Mouse (Mus musculus): ENCODE data around the gene BC004004. TPM values are rescaled to one million over a fixed set of nuclear protein-coding genes. Genes with fewer than 3 reads are reported as not detected.
A peak's percentile ranks its signal among the peaks of the same experiment; 100 is the strongest.

Gene BC004004
- polyA plus RNA-seq, 1 experiment from 2014 or later = 65.1 TPM

GRCm38 (mm10) chr17:29318731-29319250 is 50.2 kb downstream of the BC004004 start:
- no peak overlapping the region for H3K4me3 ChIP-seq
- ATAC-seq (ENCODE audit: low FRiP score, low read depth) = no peak
- H3K4me1 ChIP-seq = peaks cover 21% of the 10 kb centered on the region
- H3K27ac ChIP-seq = no peak overlapping the region
- peaks cover 48% of the 10 kb centered on the region for H3K27me3 ChIP-seq
- no peaks in the 10 kb centered on the region for H3K9me3 ChIP-seq
- WGBS = 47% methylated on average over 6 of the region's 6 CpGs
- no peak overlapping the region for H3K4me2 ChIP-seq (replicated peaks)
- no peaks in the 10 kb centered on the region for H3K36me3 ChIP-seq
- H3K9ac ChIP-seq = peak overlapping the region; percentile 26; the same call in 1 of the 2 replicates

- H3K9me3 ChIP-seq = no peaks in the 10 kb centered on the region
- peaks cover 21% of the 10 kb centered on the region for H3K4me1 ChIP-seq
- H3K27me3 ChIP-seq = peaks cover 54% of the 10 kb centered on the region
- no peaks in the 10 kb centered on the region for H3K36me3 ChIP-seq
- no peak overlapping the region for H3K9ac ChIP-seq
- no peak overlapping the region for H3K27ac ChIP-seq
- H3K4me3 ChIP-seq = no peak overlapping the region
- no peak overlapping the region for H3K4me2 ChIP-seq (replicated peaks)
- ATAC-seq (ENCODE audit: low FRiP score, low read depth) = no peak
- WGBS = 86% methylated on average over 7 of the region's 7 CpGs
Measured at GRCm38 (mm10) chr17:29319476-29319875, 50.9 kb downstream of the BC004004 start.

GRCm38 (mm10) chr17:29319881-29320639 is 51.5 kb downstream of the BC004004 start:
- 60% methylated on average over 8 of the region's 8 CpGs for WGBS
- Histone ChIP-seq H3K4me2 (replicated peaks) (no peak overlapping the region), H3K4me1 (peaks cover 21% of the 10 kb centered on the region), H3K4me3 (no peak overlapping the region), H3K9me3 (no peaks in the 10 kb centered on the region), H3K9ac (no peak overlapping the region), H3K27me3 (peaks cover 54% of the 10 kb centered on the region), H3K36me3 (no peaks in the 10 kb centered on the region), H3K27ac (no peak overlapping the region)
- ATAC-seq (ENCODE audit: low FRiP score, low read depth) = no peak

GRCm38 (mm10) chr17:29321765-29322602 is 53.4 kb downstream of the BC004004 start:
- ATAC-seq (ENCODE audit: low FRiP score, low read depth) = no peak
- peaks cover 29% of the 10 kb centered on the region for H3K4me1 ChIP-seq
- peak overlapping the region; percentile 54 for H3K4me2 ChIP-seq (replicated peaks)
- H3K36me3 ChIP-seq = no peaks in the 10 kb centered on the region
- peak overlapping the region; percentile 19; the same call in 1 of the 2 replicates for H3K9ac ChIP-seq
- peaks cover 62% of the 10 kb centered on the region for H3K27me3 ChIP-seq
- no peaks in the 10 kb centered on the region for H3K9me3 ChIP-seq
- 11% methylated on average over 41 of the region's 41 CpGs for WGBS
- peak overlapping the region; percentile 21 for H3K4me3 ChIP-seq
- H3K27ac ChIP-seq = no peak overlapping the region

GRCm38 (mm10) chr17:29322603-29322962 is 54.0 kb downstream of the BC004004 start:
- ATAC-seq (ENCODE audit: low FRiP score, low read depth) = no peak
- 8% methylated on average over 18 of the region's 18 CpGs for WGBS
- peak overlapping the region; percentile 21 for H3K4me3 ChIP-seq
- H3K4me1 ChIP-seq = peaks cover 35% of the 10 kb centered on the region
- no peaks in the 10 kb centered on the region for H3K36me3 ChIP-seq
- H3K9ac ChIP-seq = peak overlapping the region; percentile 19; the same call in 1 of the 2 replicates
- no peaks in the 10 kb centered on the region for H3K9me3 ChIP-seq
- H3K4me2 ChIP-seq (replicated peaks) = peak overlapping the region; percentile 54
- H3K27ac ChIP-seq = no peak overlapping the region
- H3K27me3 ChIP-seq = peaks cover 68% of the 10 kb centered on the region

GRCm38 (mm10) chr17:29323625-29324024 is 55.0 kb downstream of the BC004004 start:
- Histone ChIP-seq H3K9me3 (no peaks in the 10 kb centered on the region), H3K9ac (no peak overlapping the region), H3K4me2 (replicated peaks) (no peak overlapping the region), H3K36me3 (no peaks in the 10 kb centered on the region), H3K4me3 (no peak overlapping the region), H3K27ac (no peak overlapping the region), H3K4me1 (peaks cover 37% of the 10 kb centered on the region), H3K27me3 (peaks cover 76% of the 10 kb centered on the region)
- 87% methylated on average over 3 of the region's 3 CpGs for WGBS
- ATAC-seq (ENCODE audit: low FRiP score, low read depth) = no peak

- no peak overlapping the region for H3K4me3 ChIP-seq
- no peak overlapping the region for H3K27ac ChIP-seq
- WGBS = 60% methylated on average over 13 of the region's 13 CpGs
- no peak for ATAC-seq (ENCODE audit: low FRiP score, low read depth)
- peaks cover 37% of the 10 kb centered on the region for H3K4me1 ChIP-seq
- 0 out of 2 replicates have a peak overlapping the region, but pooled peaks have one; percentile 59 for H3K4me2 ChIP-seq (replicated peaks)
- peak overlapping the region; percentile 53; the same call in 1 of the 2 replicates for H3K9ac ChIP-seq
- H3K27me3 ChIP-seq = peaks cover 56% of the 10 kb centered on the region
- H3K9me3 ChIP-seq = no peaks in the 10 kb centered on the region
- peaks cover 8% of the 10 kb centered on the region for H3K36me3 ChIP-seq
Measured at GRCm38 (mm10) chr17:29325831-29326230, 57.2 kb downstream of the BC004004 start.

- Histone ChIP-seq H3K9me3 (no peaks in the 10 kb centered on the region), H3K36me3 (peaks cover 17% of the 10 kb centered on the region), H3K27me3 (peaks cover 46% of the 10 kb centered on the region), H3K4me2 (replicated peaks) (peak overlapping the region; percentile 59), H3K9ac (peak overlapping the region; percentile 53), H3K4me1 (peaks cover 32% of the 10 kb centered on the region), H3K4me3 (peak overlapping the region; percentile 29), H3K27ac (no peak overlapping the region)
- ATAC-seq (ENCODE audit: low FRiP score, low read depth) = 0 out of 2 replicates have a peak, but pooled peaks have one; percentile 45
- WGBS = 17% methylated on average over 52 of the region's 52 CpGs
Measured at GRCm38 (mm10) chr17:29326531-29327529, 58.2 kb downstream of the BC004004 start.

GRCm38 (mm10) chr17:29327691-29328090 is 59.1 kb downstream of the BC004004 start:
- H3K27me3 ChIP-seq = peaks cover 38% of the 10 kb centered on the region
- no peak for ATAC-seq (ENCODE audit: low FRiP score, low read depth)
- no peak overlapping the region for H3K4me3 ChIP-seq
- H3K9ac ChIP-seq = no peak overlapping the region
- H3K36me3 ChIP-seq = peaks cover 26% of the 10 kb centered on the region
- H3K4me1 ChIP-seq = peaks cover 24% of the 10 kb centered on the region
- H3K4me2 ChIP-seq (replicated peaks) = no peak overlapping the region
- 76% methylated on average over 9 of the region's 9 CpGs for WGBS
- no peaks in the 10 kb centered on the region for H3K9me3 ChIP-seq
- H3K27ac ChIP-seq = no peak overlapping the region

- H3K4me1 ChIP-seq = peaks cover 20% of the 10 kb centered on the region
- no peak for ATAC-seq (ENCODE audit: low FRiP score, low read depth)
- peaks cover 23% of the 10 kb centered on the region for H3K27me3 ChIP-seq
- no peak overlapping the region for H3K4me2 ChIP-seq (replicated peaks)
- WGBS = 86% methylated on average over 3 of the region's 3 CpGs
- H3K9me3 ChIP-seq = no peaks in the 10 kb centered on the region
- peaks cover 48% of the 10 kb centered on the region for H3K36me3 ChIP-seq
- no peak overlapping the region for H3K9ac ChIP-seq
- no peak overlapping the region for H3K27ac ChIP-seq
- H3K4me3 ChIP-seq = no peak overlapping the region
Measured at GRCm38 (mm10) chr17:29330221-29330620, 61.6 kb downstream of the BC004004 start.

- ATAC-seq (ENCODE audit: low FRiP score, low read depth) = no peak
- H3K36me3 ChIP-seq = peaks cover 54% of the 10 kb centered on the region
- H3K4me1 ChIP-seq = peaks cover 20% of the 10 kb centered on the region
- H3K4me2 ChIP-seq (replicated peaks) = no peak overlapping the region
- H3K27me3 ChIP-seq = peaks cover 22% of the 10 kb centered on the region
- WGBS = 49% methylated on average over 5 of the region's 5 CpGs
- no peaks in the 10 kb centered on the region for H3K9me3 ChIP-seq
- no peak overlapping the region for H3K4me3 ChIP-seq
- no peak overlapping the region for H3K27ac ChIP-seq
- no peak overlapping the region for H3K9ac ChIP-seq
Measured at GRCm38 (mm10) chr17:29330671-29331410, 62.3 kb downstream of the BC004004 start.
